Comparison of ENCODE assay signal across 8 mouse cellular contexts in genomic region chr14:29968075-29968821, GRCm38 (mm10). TPM values are rescaled to one million over a fixed set of nuclear protein-coding genes. Genes with fewer than 3 reads are reported as not detected.
DNase-seq lines count a peak whose midpoint lies in the region; ATAC-seq and TF ChIP-seq lines count a peak whose summit lies in the region.

Selenok (plus strand) TSS chr14:29968308.

- peak; percentile 95 for DNase-seq in gastrocnemius, adult 8-10 months (ENCODE audit: low spot score in 2 of 2)
- peak; percentile 98 for DNase-seq in hindlimb bud, embryonic 11.5 days (ENCODE audit: extremely low spot score, low read depth, low spot score)
- DNase-seq in left cerebral cortex, adult 8-10 months (ENCODE audit: low spot score in 2 of 2), result peak; percentile 87 to 99
- peak; percentile 98 to 99 for DNase-seq in right cerebral cortex, postnatal 10 days (ENCODE audit: low spot score in 2 of 2)
- peak; percentile 80 for DNase-seq in urinary bladder, postnatal 25 days (ENCODE audit: low spot score)

- H3K4me3 ChIP-seq in cortical plate, adult 2 months (ENCODE audit: insufficient read depth, low read length), result peak within 1 kb of the TSS; percentile 63
- peak within 1 kb of the TSS; percentile 93 for H3K4me3 ChIP-seq in megakaryocyte, embryonic 14.5 days (replicated peaks)

- H3K36me3 ChIP-seq in megakaryocyte, embryonic 14.5 days (replicated peaks; ENCODE audit: low read length), result peaks cover 38% of the 10 kb centered on the region

- peak within 1 kb of the TSS; percentile 88 for H3K27ac ChIP-seq in cortical plate, adult 2 months (ENCODE audit: insufficient read depth, low read length)

- no peak for TF ChIP-seq CTCF in cortical plate, adult 2 months (IDR thresholded peaks at IDR 0.05; ENCODE audit: extremely low read depth, insufficient read depth, low read length)

- no peaks in the 10 kb centered on the region for H3K27me3 ChIP-seq in megakaryocyte, embryonic 14.5 days (replicated peaks)

- peak; percentile 99 for ATAC-seq in activated CD4-positive, CD25-positive, alpha-beta regulatory T cell, adult 4 months

- H3K9me3 ChIP-seq in megakaryocyte, embryonic 14.5 days, result no peaks in the 10 kb centered on the region

- TF ChIP-seq POLR2A in cortical plate, adult 2 months (IDR thresholded peaks at IDR 0.05; ENCODE audit: extremely low read depth, insufficient read depth, low read length), result peak; percentile 89

- peaks cover 8% of the 10 kb centered on the region; the same call in 1 of the 2 replicates for H3K4me1 ChIP-seq in cortical plate, adult 2 months (ENCODE audit: control insufficient read depth, insufficient read depth, low read length)
- peaks cover 58% of the 10 kb centered on the region for H3K4me1 ChIP-seq in megakaryocyte, embryonic 14.5 days

RNA-seq across cellular contexts. Expression of gene Selenok, which starts in this region (rescaled TPM):
- 100 to 1,000 TPM; 350 to 355 TPM for polyA plus RNA-seq in activated CD4-positive, CD25-positive, alpha-beta regulatory T cell, adult 4 months (2017; shearing (Covaris generic))
- 184 and 206 TPM in 2 replicates for polyA plus RNA-seq in cortical plate, adult 2 months (2012; rRNA removed)
- total RNA-seq in gastrocnemius, adult 8-10 months (2022), result 100 to 1,000 TPM in 1 of 4 experiments, 10 to 100 TPM in 3; 80.9 to 112 (median 89.0) TPM
- 100 to 1,000 TPM; 115 to 127 (median 122) TPM for total RNA-seq in left cerebral cortex, adult 8-10 months (2022)
- polyA plus RNA-seq in megakaryocyte, embryonic 14.5 days (2012; ENCODE audit: insufficient read depth, low replicate concordance), result 1.7 and 23.5 TPM in 2 replicates

Comparison
In these comparisons a context has a peak if more than half of its experiments do, and no peak if none do; other contexts are left out.
1. Peak in every context shown above with its lines: DNase-seq, ATAC-seq, H3K4me3 ChIP-seq and H3K27ac ChIP-seq.